Mouse (Mus musculus): ENCODE results near the gene Fyn. TPM values are rescaled to one million over a fixed set of nuclear protein-coding genes. Genes with fewer than 3 reads are reported as not detected.

Gene Fyn
- polyA plus RNA-seq, 1 experiment = 35.5 TPM

- Histone ChIP-seq H3K4me3 (ENCODE audit: insufficient read depth, low read length) (no peak overlapping the region), H3K4me1 (ENCODE audit: control insufficient read depth, insufficient read depth, low read length) (peaks cover 14% of the 10 kb centered on the region), H3K27ac (ENCODE audit: insufficient read depth, low read depth, low read length) (no peak overlapping the region)
- TF ChIP-seq POLR2A (IDR thresholded peaks at IDR 0.05; ENCODE audit: borderline replicate concordance, low read depth, low read length) (no peak), CTCF (IDR thresholded peaks at IDR 0.05; ENCODE audit: low read depth, low read length) (no peak)
Observed at GRCm38 (mm10) chr10:39343551-39343950, 25.1 kb upstream of the Fyn start.

- peaks cover 10% of the 10 kb centered on the region for H3K4me1 ChIP-seq (ENCODE audit: control insufficient read depth, insufficient read depth, low read length)
- TF ChIP-seq POLR2A (IDR thresholded peaks at IDR 0.05; ENCODE audit: borderline replicate concordance, low read depth, low read length) = no peak
- no peak for TF ChIP-seq CTCF (IDR thresholded peaks at IDR 0.05; ENCODE audit: low read depth, low read length)
- no peak overlapping the region for H3K27ac ChIP-seq (ENCODE audit: insufficient read depth, low read depth, low read length)
- H3K4me3 ChIP-seq (ENCODE audit: insufficient read depth, low read length) = no peak overlapping the region
Observed at GRCm38 (mm10) chr10:39345921-39346320, 22.7 kb upstream of the Fyn start.

GRCm38 (mm10) chr10:39349781-39350364 lies 18.8 kb upstream of the Fyn start:
- TF ChIP-seq CTCF (IDR thresholded peaks at IDR 0.05; ENCODE audit: low read depth, low read length) = no peak
- TF ChIP-seq POLR2A (IDR thresholded peaks at IDR 0.05; ENCODE audit: borderline replicate concordance, low read depth, low read length) = no peak
- H3K27ac ChIP-seq (ENCODE audit: insufficient read depth, low read depth, low read length) = no peak overlapping the region
- H3K4me3 ChIP-seq (ENCODE audit: insufficient read depth, low read length) = no peak overlapping the region
- peaks cover 7% of the 10 kb centered on the region for H3K4me1 ChIP-seq (ENCODE audit: control insufficient read depth, insufficient read depth, low read length)

- H3K27ac ChIP-seq (ENCODE audit: insufficient read depth, low read depth, low read length) = no peak overlapping the region
- TF ChIP-seq CTCF (IDR thresholded peaks at IDR 0.05; ENCODE audit: low read depth, low read length) = no peak
- no peak for TF ChIP-seq POLR2A (IDR thresholded peaks at IDR 0.05; ENCODE audit: borderline replicate concordance, low read depth, low read length)
- peaks cover 3% of the 10 kb centered on the region; the same call in 1 of the 2 replicates for H3K4me1 ChIP-seq (ENCODE audit: control insufficient read depth, insufficient read depth, low read length)
- H3K4me3 ChIP-seq (ENCODE audit: insufficient read depth, low read length) = no peak overlapping the region
Observed at GRCm38 (mm10) chr10:39364196-39364595, 4.5 kb upstream of the Fyn start.

- H3K4me1 ChIP-seq (ENCODE audit: control insufficient read depth, insufficient read depth, low read length) = peaks cover 9% of the 10 kb centered on the region
- H3K27ac ChIP-seq (ENCODE audit: insufficient read depth, low read depth, low read length) = peak overlapping the region; percentile 32; the same call in 1 of the 2 replicates
- peak overlapping the region; percentile 84 for H3K4me3 ChIP-seq (ENCODE audit: insufficient read depth, low read length)
- 0 out of 2 replicates have a peak, but pooled peaks have one; percentile 36 for TF ChIP-seq POLR2A (IDR thresholded peaks at IDR 0.05; ENCODE audit: borderline replicate concordance, low read depth, low read length)
- no peak for TF ChIP-seq CTCF (IDR thresholded peaks at IDR 0.05; ENCODE audit: low read depth, low read length)
Observed at GRCm38 (mm10) chr10:39369502-39369931, 862 bp downstream of the Fyn start.

GRCm38 (mm10) chr10:39369977-39370785 lies 1.5 kb downstream of the Fyn start:
- TF ChIP-seq CTCF (IDR thresholded peaks at IDR 0.05; ENCODE audit: low read depth, low read length) (no peak), POLR2A (IDR thresholded peaks at IDR 0.05; ENCODE audit: borderline replicate concordance, low read depth, low read length) (no peak)
- H3K27ac ChIP-seq (ENCODE audit: insufficient read depth, low read depth, low read length) = peak overlapping the region; percentile 32; the same call in 1 of the 2 replicates
- H3K4me1 ChIP-seq (ENCODE audit: control insufficient read depth, insufficient read depth, low read length) = peaks cover 9% of the 10 kb centered on the region
- H3K4me3 ChIP-seq (ENCODE audit: insufficient read depth, low read length) = peak overlapping the region; percentile 84

GRCm38 (mm10) chr10:39370786-39371221 lies 2.1 kb downstream of the Fyn start:
- TF ChIP-seq CTCF (IDR thresholded peaks at IDR 0.05; ENCODE audit: low read depth, low read length) = no peak
- no peak for TF ChIP-seq POLR2A (IDR thresholded peaks at IDR 0.05; ENCODE audit: borderline replicate concordance, low read depth, low read length)
- Histone ChIP-seq H3K27ac (ENCODE audit: insufficient read depth, low read depth, low read length) (no peak overlapping the region), H3K4me1 (ENCODE audit: control insufficient read depth, insufficient read depth, low read length) (peaks cover 9% of the 10 kb centered on the region), H3K4me3 (ENCODE audit: insufficient read depth, low read length) (peak overlapping the region; percentile 41)

GRCm38 (mm10) chr10:39371467-39371866 lies 2.8 kb downstream of the Fyn start:
- H3K4me1 ChIP-seq (ENCODE audit: control insufficient read depth, insufficient read depth, low read length) = peaks cover 9% of the 10 kb centered on the region
- H3K4me3 ChIP-seq (ENCODE audit: insufficient read depth, low read length) = no peak overlapping the region
- TF ChIP-seq CTCF (IDR thresholded peaks at IDR 0.05; ENCODE audit: low read depth, low read length) (no peak), POLR2A (IDR thresholded peaks at IDR 0.05; ENCODE audit: borderline replicate concordance, low read depth, low read length) (no peak)
- no peak overlapping the region for H3K27ac ChIP-seq (ENCODE audit: insufficient read depth, low read depth, low read length)

- Histone ChIP-seq H3K4me3 (ENCODE audit: insufficient read depth, low read length) (no peak overlapping the region), H3K27ac (ENCODE audit: insufficient read depth, low read depth, low read length) (no peak overlapping the region), H3K4me1 (ENCODE audit: control insufficient read depth, insufficient read depth, low read length) (peaks cover 9% of the 10 kb centered on the region)
- TF ChIP-seq POLR2A (IDR thresholded peaks at IDR 0.05; ENCODE audit: borderline replicate concordance, low read depth, low read length) (no peak), CTCF (IDR thresholded peaks at IDR 0.05; ENCODE audit: low read depth, low read length) (no peak)
Observed at GRCm38 (mm10) chr10:39371991-39372390, 3.3 kb downstream of the Fyn start.

GRCm38 (mm10) chr10:39376676-39377075 lies 8.0 kb downstream of the Fyn start:
- H3K4me3 ChIP-seq (ENCODE audit: insufficient read depth, low read length) = no peak overlapping the region
- TF ChIP-seq POLR2A (IDR thresholded peaks at IDR 0.05; ENCODE audit: borderline replicate concordance, low read depth, low read length) = no peak
- TF ChIP-seq CTCF (IDR thresholded peaks at IDR 0.05; ENCODE audit: low read depth, low read length) = no peak
- H3K4me1 ChIP-seq (ENCODE audit: control insufficient read depth, insufficient read depth, low read length) = peaks cover 2% of the 10 kb centered on the region; the same call in 1 of the 2 replicates
- no peak overlapping the region for H3K27ac ChIP-seq (ENCODE audit: insufficient read depth, low read depth, low read length)

Measured in bone marrow macrophage, adult 2 months (primary cell).